ENCODE assay signal across 27 mouse cellular contexts in the genomic region with DNA sequence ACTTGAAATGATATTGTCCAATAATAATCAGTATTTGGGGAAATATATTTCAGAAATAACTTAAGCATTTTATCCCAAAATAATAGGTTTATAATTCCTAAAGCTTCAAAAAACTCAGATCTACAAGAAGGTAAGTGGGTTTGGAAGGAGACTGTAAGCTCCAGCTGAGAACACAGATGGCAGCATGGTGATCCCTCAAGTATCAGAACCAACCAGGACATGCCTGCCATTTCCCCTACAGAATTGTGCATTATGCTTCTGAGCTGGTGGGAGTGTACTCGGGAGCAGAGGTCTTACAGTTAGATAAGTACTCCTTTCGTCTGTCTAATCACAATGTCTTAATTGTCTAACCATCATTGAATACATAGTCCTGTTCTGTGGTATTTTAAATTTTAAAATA.
"Had no signal": no experiment of that assay in that cellular context is flagged by ENCODE, and none has a peak within 500 bp of the region (broad histone marks: within the 10 kb centered on the region; RNA-seq: fewer than 3 reads in every experiment).

No protein-coding gene starts in this region.

- ATAC-seq: hindbrain, embryonic 16.5 days; inflammation-experienced regulatory T-cells, adult 6 months; intestine, embryonic 15.5 days; intestine, postnatal 0 days; liver, postnatal 0 days had no signal

- H3K9ac ChIP-seq: heart, embryonic 12.5 days; hindbrain, embryonic 12.5 days; hindbrain, embryonic 14.5 days; intestine, embryonic 15.5 days; limb, embryonic 12.5 days; liver, embryonic 13.5 days; liver, embryonic 15.5 days; liver, postnatal 0 days had no signal

- DNase-seq: gastrocnemius, postnatal 25 days; heart, adult 18-20 months; heart, postnatal 10 days; heart, postnatal 4 days; kidney, adult 18-20 months; kidney, adult 8-10 months; kidney, postnatal 10 days; kidney, postnatal 25 days; kidney, postnatal 4 days; liver; liver, embryonic 13.5 days; liver, postnatal 0 days had no signal

- H3K9me3 ChIP-seq: heart, embryonic 10.5 days; heart, embryonic 12.5 days; hindbrain, embryonic 10.5 days; hindbrain, embryonic 12.5 days; intestine, embryonic 15.5 days; limb, embryonic 10.5 days; limb, embryonic 12.5 days; liver, embryonic 13.5 days; liver, embryonic 15.5 days had no signal

- H3K4me3 ChIP-seq: heart, embryonic 10.5 days; heart, embryonic 12.5 days; hindbrain, embryonic 10.5 days; hindbrain, embryonic 12.5 days; intestine, embryonic 15.5 days; layer of hippocampus, adult 2 months; left cerebral cortex, adult 2 months; limb, embryonic 10.5 days; limb, embryonic 12.5 days; liver, embryonic 13.5 days; liver, embryonic 15.5 days had no signal

- H3K4me2 ChIP-seq: heart, embryonic 12.5 days; hindbrain, embryonic 12.5 days; hindbrain, embryonic 14.5 days; intestine, embryonic 15.5 days; limb, embryonic 12.5 days; liver, embryonic 11.5 days; liver, embryonic 13.5 days; liver, embryonic 15.5 days had no signal

- H3K4me1 ChIP-seq: heart, embryonic 10.5 days; heart, embryonic 12.5 days; hindbrain, embryonic 10.5 days; hindbrain, embryonic 12.5 days; intestine, embryonic 15.5 days; limb, embryonic 10.5 days; limb, embryonic 12.5 days; liver, embryonic 13.5 days; liver, embryonic 15.5 days had no signal

- H3K27ac ChIP-seq: heart, embryonic 10.5 days; hindbrain, embryonic 10.5 days; hindbrain, embryonic 12.5 days; hindbrain, embryonic 14.5 days; intestine, embryonic 15.5 days; layer of hippocampus, adult 2 months; left cerebral cortex, adult 2 months; limb, embryonic 10.5 days; limb, embryonic 12.5 days; liver, embryonic 13.5 days; liver, embryonic 15.5 days had no signal

- H3K36me3 ChIP-seq: heart, embryonic 10.5 days; heart, embryonic 12.5 days; hindbrain, embryonic 10.5 days; hindbrain, embryonic 12.5 days; intestine, embryonic 15.5 days; limb, embryonic 10.5 days; limb, embryonic 12.5 days; liver, embryonic 13.5 days; liver, embryonic 15.5 days had no signal

- H3K27me3 ChIP-seq: heart, embryonic 12.5 days; hindbrain, embryonic 12.5 days; intestine, embryonic 15.5 days; limb, embryonic 12.5 days; liver, embryonic 13.5 days; liver, embryonic 15.5 days had no signal
